25 mouse cellular contexts compared by ENCODE assay signal in the genomic region with DNA sequence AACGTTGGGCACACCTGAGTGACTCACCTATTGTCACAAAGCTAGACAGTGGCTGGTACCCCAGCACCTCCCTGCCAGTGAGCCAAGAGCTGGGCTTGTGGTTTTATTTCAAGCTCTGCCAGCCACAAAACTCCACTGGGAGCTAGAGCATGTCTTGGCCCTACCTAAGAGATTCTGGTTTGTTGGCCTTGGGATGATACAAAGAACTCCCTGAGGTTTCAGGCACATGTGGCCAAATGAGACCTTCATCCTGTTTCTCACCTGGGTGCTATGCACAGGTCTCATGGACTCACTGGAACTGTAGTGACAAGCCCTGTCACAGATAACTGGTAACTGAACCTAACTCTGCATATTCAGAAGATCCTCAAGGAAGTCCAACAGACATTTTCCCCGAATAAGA. TPM values are rescaled to one million over a fixed set of nuclear protein-coding genes. Genes with fewer than 3 reads are reported as not detected.
"Had no signal": no experiment of that assay in that cellular context is flagged by ENCODE, and none has a peak within 500 bp of the region (broad histone marks: within the 10 kb centered on the region; RNA-seq: fewer than 3 reads in every experiment).

No protein-coding gene starts in this region.

- H3K27me3 ChIP-seq: neural tube, embryonic 13.5 days; neural tube, embryonic 15.5 days; stomach, embryonic 15.5 days had no signal

- DNase-seq: retina, postnatal 1 day; right cerebral cortex, adult 18-20 months; right cerebral cortex, postnatal 14 days; right cerebral cortex, postnatal 25 days; right cerebral cortex, postnatal 4 days; spleen, adult 18-20 months; thymus, adult 18-20 months; thymus, adult 2 months; thymus, postnatal 14 days; thymus, postnatal 25 days; thymus, postnatal 36 days; thymus, postnatal 4 days had no signal

- H3K36me3 ChIP-seq: neural tube, embryonic 13.5 days; neural tube, embryonic 15.5 days; stomach, embryonic 15.5 days had no signal

- H3K27ac ChIP-seq: neural tube, embryonic 13.5 days; neural tube, embryonic 15.5 days; stomach, embryonic 15.5 days; stomach, postnatal 0 days had no signal

- H3K9me3 ChIP-seq: neural tube, embryonic 13.5 days; neural tube, embryonic 15.5 days; stomach, embryonic 15.5 days had no signal

- H3K4me1 ChIP-seq: neural tube, embryonic 13.5 days; neural tube, embryonic 15.5 days; stomach, embryonic 15.5 days had no signal

- H3K4me3 ChIP-seq: neural tube, embryonic 13.5 days; neural tube, embryonic 15.5 days; stomach, embryonic 15.5 days had no signal

- H3K9ac ChIP-seq: neural tube, embryonic 13.5 days; neural tube, embryonic 15.5 days; stomach, embryonic 15.5 days had no signal

RNA-seq across cellular contexts. Expression of gene Tcl1b2, which starts 18.2 kb away (rescaled TPM):
- total RNA-seq: neutrophil, adult 5-6 weeks had no signal
- polyA plus RNA-seq: neural tube, embryonic 13.5 days; neural tube, embryonic 14.5 days; neural tube, embryonic 15.5 days; small intestine, adult 2 months; spleen, adult 2 months; stomach, embryonic 14.5 days; stomach, embryonic 15.5 days; stomach, embryonic 16.5 days; stomach, postnatal 0 days; thymus, adult 2 months; thymus, postnatal 0 days; urinary bladder, adult 2 months had no signal

RNA-seq across cellular contexts. Expression of gene Tcl1b1, which starts 31.9 kb away (rescaled TPM):
- total RNA-seq: neutrophil, adult 5-6 weeks had no signal
- polyA plus RNA-seq: neural tube, embryonic 13.5 days; neural tube, embryonic 14.5 days; neural tube, embryonic 15.5 days; small intestine, adult 2 months; spleen, adult 2 months; stomach, embryonic 14.5 days; stomach, embryonic 15.5 days; stomach, embryonic 16.5 days; stomach, postnatal 0 days; testis, adult 2 months; thymus, adult 2 months; thymus, postnatal 0 days; urinary bladder, adult 2 months had no signal

RNA-seq across cellular contexts. Expression of gene Tcl1b5, which starts 48.5 kb away (rescaled TPM):
- total RNA-seq: neutrophil, adult 5-6 weeks had no signal
- polyA plus RNA-seq: neural tube, embryonic 13.5 days; neural tube, embryonic 14.5 days; neural tube, embryonic 15.5 days; small intestine, adult 2 months; spleen, adult 2 months; stomach, embryonic 14.5 days; stomach, embryonic 15.5 days; stomach, embryonic 16.5 days; stomach, postnatal 0 days; testis, adult 2 months; thymus, postnatal 0 days; urinary bladder, adult 2 months had no signal
